Mouse (Mus musculus): ENCODE measurements around the gene Olfr1454. TPM values are rescaled to one million over a fixed set of nuclear protein-coding genes. Genes with fewer than 3 reads are reported as not detected.

Olfr1454 gene
- not detected in 2 replicates for polyA plus RNA-seq (2015; fragmentation: Nextera tagmentation; extraction: Ambion mirVana)

GRCm38 (mm10) chr19:13060310-13060709, at the start of gene Olfr1454:
Gene Olfr1454, plus strand, starts transcription at chr19:13060610.
- WGBS = 66% methylated on average over 2 of the region's 2 CpGs

DNA sequence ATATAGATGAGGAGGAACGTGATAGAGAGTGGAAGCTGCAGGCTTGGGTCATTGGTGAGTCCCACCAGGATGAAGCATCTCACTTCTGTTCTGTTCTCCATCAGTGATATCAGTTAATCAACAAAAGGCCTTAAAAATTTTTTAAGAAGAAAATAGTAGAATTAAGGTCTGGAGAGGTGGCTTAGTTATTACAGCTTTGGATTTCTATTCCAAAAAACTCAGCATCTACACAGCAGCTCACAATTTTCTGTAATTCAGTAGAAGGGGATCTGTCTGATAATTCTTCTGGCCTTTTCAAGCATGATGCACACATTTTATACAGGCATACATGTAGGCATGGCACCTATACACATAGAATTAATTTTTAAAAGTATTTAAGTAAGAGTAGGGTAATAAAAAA, 32.2 kb upstream of the Olfr1454 start, which contains the start of gene Olfr1453:
Olfr1453 (minus strand) TSS at position 101 of the 400 bp plus-strand sequence.
- ATAC-seq (ENCODE audit: low FRiP score, low TSS enrichment) = no peak
- 36% methylated on average over 1 of the region's 1 CpGs for WGBS

More at GRCm38 (mm10) chr19:13060310-13060709, at the start of gene Olfr1454:
- no peaks in the 10 kb centered on the region for H3K27me3 ChIP-seq (ENCODE audit: insufficient read depth, low read length)
- H3K4me2 ChIP-seq (replicated peaks; ENCODE audit: low read depth, low read length) = no peak within 1 kb of the TSS
- no peak for ATAC-seq (ENCODE audit: low FRiP score, low TSS enrichment)
- H3K9me3 ChIP-seq (ENCODE audit: low read length) = peaks cover 10% of the 10 kb centered on the region
- H3K36me3 ChIP-seq (ENCODE audit: insufficient read depth, low read length) = no peaks in the 10 kb centered on the region
- H3K4me3 ChIP-seq (ENCODE audit: low read length) = no peak within 1 kb of the TSS
- H3K4me1 ChIP-seq (ENCODE audit: insufficient read depth, low read length) = no peaks in the 10 kb centered on the region
- no peak within 1 kb of the TSS for H3K9ac ChIP-seq (replicated peaks; ENCODE audit: low read length)
- no peak within 1 kb of the TSS for H3K27ac ChIP-seq (ENCODE audit: low read length)

GRCm38 (mm10) chr19:13093908-13094307, 33.5 kb downstream of the Olfr1454 start:
- Histone ChIP-seq H3K27me3 (ENCODE audit: insufficient read depth, low read length) (no peaks in the 10 kb centered on the region), H3K36me3 (ENCODE audit: insufficient read depth, low read length) (no peaks in the 10 kb centered on the region), H3K4me3 (ENCODE audit: low read length) (no peak overlapping the region), H3K4me2 (replicated peaks; ENCODE audit: low read depth, low read length) (no peak overlapping the region), H3K27ac (ENCODE audit: low read length) (no peak overlapping the region), H3K9me3 (ENCODE audit: low read length) (0 out of 2 replicates have a peak, but pooled peaks cover 3% of the 10 kb centered on the region), H3K9ac (replicated peaks; ENCODE audit: low read length) (no peak overlapping the region), H3K4me1 (ENCODE audit: insufficient read depth, low read length) (no peaks in the 10 kb centered on the region)
- no peak for ATAC-seq (ENCODE audit: low FRiP score, low TSS enrichment)
- 88% methylated on average over 1 of the region's 1 CpGs for WGBS

More for the DNA sequence above, 32.2 kb upstream of the Olfr1454 start, which contains the start of gene Olfr1453:
- Histone ChIP-seq H3K27me3 (ENCODE audit: insufficient read depth, low read length) (no peaks in the 10 kb centered on the region), H3K4me3 (ENCODE audit: low read length) (no peak within 1 kb of the TSS), H3K4me1 (ENCODE audit: insufficient read depth, low read length) (no peaks in the 10 kb centered on the region), H3K36me3 (ENCODE audit: insufficient read depth, low read length) (no peaks in the 10 kb centered on the region), H3K4me2 (replicated peaks; ENCODE audit: low read depth, low read length) (no peak within 1 kb of the TSS), H3K9ac (replicated peaks; ENCODE audit: low read length) (no peak within 1 kb of the TSS), H3K27ac (ENCODE audit: low read length) (no peak within 1 kb of the TSS), H3K9me3 (ENCODE audit: low read length) (no peaks in the 10 kb centered on the region)

- Histone ChIP-seq H3K4me2 (replicated peaks; ENCODE audit: low read depth, low read length) (no peak within 1 kb of the TSS), H3K9me3 (ENCODE audit: low read length) (0 out of 2 replicates have a peak, but pooled peaks cover 2% of the 10 kb centered on the region), H3K27me3 (ENCODE audit: insufficient read depth, low read length) (no peaks in the 10 kb centered on the region), H3K27ac (ENCODE audit: low read length) (no peak within 1 kb of the TSS), H3K4me3 (ENCODE audit: low read length) (no peak within 1 kb of the TSS), H3K9ac (replicated peaks; ENCODE audit: low read length) (no peak within 1 kb of the TSS), H3K36me3 (ENCODE audit: insufficient read depth, low read length) (no peaks in the 10 kb centered on the region), H3K4me1 (ENCODE audit: insufficient read depth, low read length) (no peaks in the 10 kb centered on the region)
- no peak for ATAC-seq (ENCODE audit: low FRiP score, low TSS enrichment)
- 71% methylated on average over 2 of the region's 2 CpGs for WGBS
Measured at GRCm38 (mm10) chr19:13097791-13098190, 37.4 kb downstream of the Olfr1454 start, which contains the start of gene Olfr1457. Gene Olfr1457, minus strand, starts transcription at chr19:13097891.

DNA sequence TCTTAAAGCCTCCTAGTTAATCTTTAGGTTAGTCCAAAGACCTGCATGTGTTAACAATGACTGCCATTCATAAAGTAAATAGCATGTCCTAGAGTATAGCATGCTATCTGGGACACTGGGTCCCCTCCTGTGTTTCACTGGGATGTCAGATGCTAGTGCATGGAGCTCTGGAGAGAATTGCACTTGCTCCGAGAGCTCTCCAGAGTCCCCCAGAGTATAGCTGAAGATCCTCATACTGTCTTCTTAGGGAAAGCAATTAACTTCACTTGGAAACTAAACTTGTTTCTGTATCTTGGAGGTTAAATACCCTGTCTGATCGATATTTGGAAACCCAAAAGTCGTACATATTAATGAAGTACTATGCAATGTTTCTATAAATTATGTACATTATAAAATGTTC, 46.3 kb downstream of the Olfr1454 start, which contains the start of gene Olfr1458:
Olfr1458 (minus strand) TSS at position 101 of the 400 bp plus-strand sequence.
- H3K36me3 ChIP-seq (ENCODE audit: insufficient read depth, low read length) = no peaks in the 10 kb centered on the region
- H3K4me3 ChIP-seq (ENCODE audit: low read length) = no peak within 1 kb of the TSS
- ATAC-seq (ENCODE audit: low FRiP score, low TSS enrichment) = no peak
- no peak within 1 kb of the TSS for H3K27ac ChIP-seq (ENCODE audit: low read length)
- no peak within 1 kb of the TSS for H3K4me2 ChIP-seq (replicated peaks; ENCODE audit: low read depth, low read length)
- no peak within 1 kb of the TSS for H3K9ac ChIP-seq (replicated peaks; ENCODE audit: low read length)
- 85% methylated on average over 3 of the region's 3 CpGs for WGBS
- H3K9me3 ChIP-seq (ENCODE audit: low read length) = peaks cover 5% of the 10 kb centered on the region; the same call in 1 of the 2 replicates
- no peaks in the 10 kb centered on the region for H3K27me3 ChIP-seq (ENCODE audit: insufficient read depth, low read length)
- H3K4me1 ChIP-seq (ENCODE audit: insufficient read depth, low read length) = no peaks in the 10 kb centered on the region

Other genes with a start within 250 kb of the Olfr1454 start
- not detected in 2 replicates for gene Gm5244, start 213.9 kb upstream of the Olfr1454 start, polyA plus RNA-seq (2015; fragmentation: Nextera tagmentation; extraction: Ambion mirVana)
- gene Olfr1444, start 203.3 kb upstream of the Olfr1454 start, polyA plus RNA-seq (2015; fragmentation: Nextera tagmentation; extraction: Ambion mirVana) = not detected in 2 replicates
- not detected in 2 replicates for gene Olfr1445, start 176.8 kb upstream of the Olfr1454 start, polyA plus RNA-seq (2015; fragmentation: Nextera tagmentation; extraction: Ambion mirVana)
- not detected in 2 replicates for gene Olfr1446, start 167.1 kb upstream of the Olfr1454 start, polyA plus RNA-seq (2015; fragmentation: Nextera tagmentation; extraction: Ambion mirVana)
- gene Olfr1447, start 156.9 kb upstream of the Olfr1454 start, polyA plus RNA-seq (2015; fragmentation: Nextera tagmentation; extraction: Ambion mirVana) = not detected in 2 replicates
- gene Olfr1448, start 136.2 kb upstream of the Olfr1454 start, polyA plus RNA-seq (2015; fragmentation: Nextera tagmentation; extraction: Ambion mirVana) = not detected in 2 replicates
- not detected in 2 replicates for gene Olfr1449, start 129.8 kb upstream of the Olfr1454 start, polyA plus RNA-seq (2015; fragmentation: Nextera tagmentation; extraction: Ambion mirVana)
- gene Olfr1450, start 110.4 kb upstream of the Olfr1454 start, polyA plus RNA-seq (2015; fragmentation: Nextera tagmentation; extraction: Ambion mirVana) = not detected in 2 replicates
- gene Olfr1451, start 65.6 kb upstream of the Olfr1454 start, polyA plus RNA-seq (2015; fragmentation: Nextera tagmentation; extraction: Ambion mirVana) = not detected in 2 replicates
- not detected in 2 replicates for gene Olfr1453, start 32.3 kb upstream of the Olfr1454 start, polyA plus RNA-seq (2015; fragmentation: Nextera tagmentation; extraction: Ambion mirVana)
- not detected in 2 replicates for gene Olfr1457, start 37.3 kb downstream of the Olfr1454 start, polyA plus RNA-seq (2015; fragmentation: Nextera tagmentation; extraction: Ambion mirVana)
- not detected in 2 replicates for gene Olfr1458, start 46.2 kb downstream of the Olfr1454 start, polyA plus RNA-seq (2015; fragmentation: Nextera tagmentation; extraction: Ambion mirVana)
- not detected in 2 replicates for gene Olfr1459, start 88.9 kb downstream of the Olfr1454 start, polyA plus RNA-seq (2015; fragmentation: Nextera tagmentation; extraction: Ambion mirVana)
- not detected in 2 replicates for gene Olfr1461, start 102.4 kb downstream of the Olfr1454 start, polyA plus RNA-seq (2015; fragmentation: Nextera tagmentation; extraction: Ambion mirVana)
- not detected in 2 replicates for gene Olfr1462, start 125.1 kb downstream of the Olfr1454 start, polyA plus RNA-seq (2015; fragmentation: Nextera tagmentation; extraction: Ambion mirVana)
- gene Olfr1463, start 170.7 kb downstream of the Olfr1454 start, polyA plus RNA-seq (2015; fragmentation: Nextera tagmentation; extraction: Ambion mirVana) = not detected in 2 replicates